ENCODE assay signal across 26 mouse cellular contexts in genomic region chr11:103181911-103182310, GRCm38 (mm10). TPM values are rescaled to one million over a fixed set of nuclear protein-coding genes. Genes with fewer than 3 reads are reported as not detected.
DNase-seq lines count a peak whose midpoint lies in the region; ATAC-seq and TF ChIP-seq lines count a peak whose summit lies in the region.
"Had no signal": no experiment of that assay in that cellular context is flagged by ENCODE, and none has a peak within 500 bp of the region (broad histone marks: within the 10 kb centered on the region; RNA-seq: fewer than 3 reads in every experiment).

No protein-coding gene starts in this region.

- no peaks in the 10 kb centered on the region for H3K27me3 ChIP-seq in kidney, embryonic 14.5 days (ENCODE audit: control insufficient read depth, insufficient read depth, low read length)
- no peaks in the 10 kb centered on the region for H3K27me3 ChIP-seq in kidney, adult 2 months (replicated peaks; ENCODE audit: control insufficient read depth, insufficient read depth, low read length)
- H3K27me3 ChIP-seq: CH12.LX; hindbrain, embryonic 15.5 days; lung, embryonic 15.5 days; Patski had no signal

- H3K9me3 ChIP-seq in kidney, embryonic 14.5 days (ENCODE audit: control insufficient read depth, low read length) = no peaks in the 10 kb centered on the region
- H3K9me3 ChIP-seq: embryonic facial prominence, embryonic 15.5 days; G1E; hindbrain, embryonic 15.5 days; lung, embryonic 15.5 days had no signal

- no peak overlapping the region for H3K9ac ChIP-seq in kidney, embryonic 14.5 days (ENCODE audit: low read depth, low read length)
- H3K9ac ChIP-seq: embryonic facial prominence, embryonic 15.5 days; hindbrain, embryonic 15.5 days; liver, embryonic 14.5 days; lung, embryonic 15.5 days had no signal

- no peak; the same call in 1 of the 2 replicates for ATAC-seq in kidney, embryonic 14.5 days (ENCODE audit: low FRiP score, low TSS enrichment)
- ATAC-seq: forebrain, embryonic 16.5 days; Patski had no signal

- DNase-seq in kidney, adult 11 months = peak; percentile 96
- DNase-seq in kidney, adult 2 months = peak; percentile 96
- DNase-seq in kidney, postnatal 10 days = peak; percentile 71
- DNase-seq in cerebellum, adult 9-10 months = no peak
- no peak for DNase-seq in cerebellum, adult 11-12 months
- no peak for DNase-seq in frontal cortex, postnatal 14 days (ENCODE audit: low spot score in 2 of 2)
- DNase-seq: adrenal gland, adult 2 months; B cell, adult 2 months; cerebellum, adult 18-20 months; thymus, postnatal 14 days had no signal

- no peak for TF ChIP-seq POLR2A in kidney, adult 2 months (IDR thresholded peaks at IDR 0.05; ENCODE audit: low read depth, low read length)

- H3K4me3 ChIP-seq in kidney, embryonic 14.5 days (ENCODE audit: low read length) = no peak overlapping the region
- no peak overlapping the region for H3K4me3 ChIP-seq in kidney, adult 2 months (ENCODE audit: insufficient read depth, low read depth, low read length)
- H3K4me3 ChIP-seq: embryonic facial prominence, embryonic 15.5 days; hindbrain, embryonic 15.5 days; left cerebral cortex, adult 2 months; lung, embryonic 15.5 days had no signal

- WGBS in kidney, embryonic 14.5 days = 90% methylated on average over 3 of the region's 3 CpGs
- 69% methylated on average over 3 of the region's 3 CpGs for WGBS in kidney, adult 2 months

- H3K4me2 ChIP-seq in kidney, embryonic 14.5 days (replicated peaks; ENCODE audit: low read depth, low read length) = no peak overlapping the region
- H3K4me2 ChIP-seq: embryonic facial prominence, embryonic 15.5 days; hindbrain, embryonic 15.5 days; lung, embryonic 15.5 days; midbrain, embryonic 11.5 days had no signal

- no peaks in the 10 kb centered on the region for H3K4me1 ChIP-seq in kidney, embryonic 14.5 days (ENCODE audit: control insufficient read depth, insufficient read depth, low read length)
- peaks cover 19% of the 10 kb centered on the region for H3K4me1 ChIP-seq in kidney, adult 2 months (ENCODE audit: control insufficient read depth, insufficient read depth, low read length)
- H3K4me1 ChIP-seq: embryonic facial prominence, embryonic 15.5 days; hindbrain, embryonic 15.5 days; lung, embryonic 15.5 days had no signal

- no peaks in the 10 kb centered on the region for H3K36me3 ChIP-seq in kidney, embryonic 14.5 days (ENCODE audit: control insufficient read depth, insufficient read depth, low read length)
- no peaks in the 10 kb centered on the region; the same call in 1 of the 2 replicates for H3K36me3 ChIP-seq in kidney, adult 2 months (ENCODE audit: control insufficient read depth, insufficient read depth, low read length)
- H3K36me3 ChIP-seq: embryonic facial prominence, embryonic 15.5 days; G1E; hindbrain, embryonic 15.5 days; lung, embryonic 15.5 days had no signal

- no peak for TF ChIP-seq CTCF in kidney, adult 2 months (conservative IDR thresholded peaks at IDR 0.05; ENCODE audit: insufficient read depth, insufficient read length, low read depth, low read length)

- no peak overlapping the region for H3K27ac ChIP-seq in kidney, embryonic 14.5 days (ENCODE audit: low read depth, low read length)
- H3K27ac ChIP-seq in kidney, adult 2 months (ENCODE audit: insufficient read depth, low read depth, low read length) = peak overlapping the region; percentile 86
- H3K27ac ChIP-seq: embryonic facial prominence, embryonic 15.5 days; hindbrain, embryonic 15.5 days; left cerebral cortex, adult 2 months; liver, embryonic 14.5 days; lung, embryonic 15.5 days; macrophage had no signal

RNA-seq across cellular contexts. Expression of gene Fmnl1, which starts 11.0 kb away (rescaled TPM):
- 1.1 and 4.0 TPM in 2 replicates for polyA plus RNA-seq in kidney, embryonic 14.5 days (2014; fragmentation: Nextera tagmentation; extraction: Ambion mirVana)
- 32.7 and 35.5 TPM in 2 replicates for polyA plus RNA-seq in kidney, adult 2 months (2012; rRNA removed)

RNA-seq across cellular contexts. Expression of gene 1700023F06Rik, which starts 26.4 kb away (rescaled TPM):
- polyA plus RNA-seq in kidney, embryonic 14.5 days (2014; fragmentation: Nextera tagmentation; extraction: Ambion mirVana) = 0.26 and 0.29 TPM in 2 replicates
- polyA plus RNA-seq in kidney, adult 2 months (2012; rRNA removed) = 0.09 and 0.22 TPM in 2 replicates
- polyA plus RNA-seq: G1E; liver, embryonic 14.5 days; macrophage; spleen, adult 2 months had no signal

RNA-seq across cellular contexts. Expression of gene Spata32, which starts 36.3 kb away (rescaled TPM):
- not detected in 2 replicates for polyA plus RNA-seq in kidney, embryonic 14.5 days (2014; fragmentation: Nextera tagmentation; extraction: Ambion mirVana)
- polyA plus RNA-seq in kidney, adult 2 months (2012; rRNA removed) = not detected in 2 replicates
- polyA plus RNA-seq: adrenal gland, adult 2 months; embryonic facial prominence, embryonic 15.5 days; forebrain, embryonic 16.5 days; G1E; heart, embryonic 16.5 days; intestine, embryonic 14.5 days; limb, embryonic 14.5 days; liver, embryonic 14.5 days; lung, embryonic 15.5 days; macrophage; midbrain, embryonic 11.5 days; Patski; spleen, adult 2 months had no signal

RNA-seq across cellular contexts. Expression of gene Hexim2, which starts 49.7 kb away (rescaled TPM):
- polyA plus RNA-seq in kidney, embryonic 14.5 days (2014; fragmentation: Nextera tagmentation; extraction: Ambion mirVana) = 8.3 and 10.3 TPM in 2 replicates
- polyA plus RNA-seq in kidney, adult 2 months (2012; rRNA removed) = 3.8 and 4.0 TPM in 2 replicates

Comparison
In these comparisons a context has a peak if more than half of its experiments do, and no peak if none do; other contexts are left out.
1. DNase-seq: peak in kidney, adult 11 months (single experiment), kidney, adult 2 months (single experiment) and kidney, postnatal 10 days (single experiment); none in cerebellum, adult 9-10 months (single experiment), cerebellum, adult 11-12 months (single experiment) and frontal cortex, postnatal 14 days (0 of 2).